Mouse (Mus musculus) CH12.LX (cell line): ENCODE results near the gene Mdk.

Source experiments
- CTCF ChIP-seq, 2 experiments: IDR thresholded peaks in 1 of 2; conservative IDR thresholded peaks in 1 of 2; 2 replicates each; pipeline ENCODE4 v1.5.1; 2011 to 2012; ENCODE audit warnings: low read depth in 2 of 2, low read length in 2 of 2, improper control_type of control experiment in 1 of 2, inconsistent platforms in 1 of 2, mild to moderate bottlenecking in 1 of 2, moderate library complexity in 1 of 2
- EP300 ChIP-seq: IDR thresholded peaks from 2 replicates; pipeline ENCODE4 v1.6.1; 2011; ENCODE audit warnings: low read length, improper control_type of control experiment
- MAZ ChIP-seq: IDR thresholded peaks from 2 replicates; pipeline ENCODE4 v1.6.1; 2012; ENCODE audit warnings: low read depth, mild to moderate bottlenecking, inconsistent platforms, low read length, improper control_type of control experiment, moderate library complexity
- USF1 ChIP-seq: IDR thresholded peaks from 2 replicates; pipeline ENCODE4 v1.6.1; 2014; ENCODE audit warnings: low read depth, mild to moderate bottlenecking, inconsistent platforms, low read length, improper control_type of control experiment
- ZC3H11A ChIP-seq: IDR thresholded peaks from 2 replicates; pipeline ENCODE4 v1.6.1; 2012; ENCODE audit warnings: low read depth, mild to moderate bottlenecking, inconsistent platforms, low read length, improper control_type of control experiment

GRCm38 (mm10) chr2:91902336-91902735 is 29.8 kb downstream of the Mdk start:
- TF ChIP-seq ZC3H11A: no peak
- no peak for TF ChIP-seq EP300
- TF ChIP-seq MAZ: no peak
- TF ChIP-seq CTCF (conservative IDR thresholded peaks at IDR 0.05 in 1 of 2, IDR thresholded peaks at IDR 0.05 in 1 of 2; ENCODE audit: low read depth in 2 of 2, low read length in 2 of 2): no peak
- TF ChIP-seq USF1: no peak
